Comparison of ENCODE assay signal across 8 mouse cellular contexts in genomic region chr4:156235360-156235770, GRCm38 (mm10). TPM values are rescaled to one million over a fixed set of nuclear protein-coding genes. Genes with fewer than 3 reads are reported as not detected.
A peak's percentile ranks its signal among the peaks of the same experiment; 100 is the strongest.
DNase-seq lines count a peak whose midpoint lies in the region; ATAC-seq lines count a peak whose summit lies in the region.

No protein-coding gene starts in this region.

- WGBS in neural tube, embryonic 11.5 days: under 1% methylated on average over 15 of the region's 15 CpGs
- WGBS in hindbrain, embryonic 14.5 days: 1% methylated on average over 15 of the region's 15 CpGs

- H3K4me1 ChIP-seq in neural tube, embryonic 11.5 days (ENCODE audit: control insufficient read depth, insufficient read depth, low read length): peaks cover 11% of the 10 kb centered on the region; the same call in 1 of the 2 replicates
- H3K4me1 ChIP-seq in hindbrain, embryonic 14.5 days (replicated peaks; ENCODE audit: control insufficient read depth, insufficient read depth, low read length): peaks cover 18% of the 10 kb centered on the region
- H3K4me1 ChIP-seq in megakaryocyte, embryonic 14.5 days: peaks cover 37% of the 10 kb centered on the region

- no peaks in the 10 kb centered on the region for H3K27me3 ChIP-seq in neural tube, embryonic 11.5 days (ENCODE audit: control insufficient read depth, insufficient read depth, low read length)
- no peaks in the 10 kb centered on the region for H3K27me3 ChIP-seq in hindbrain, embryonic 14.5 days (ENCODE audit: control insufficient read depth, insufficient read depth, low read length)
- H3K27me3 ChIP-seq in megakaryocyte, embryonic 14.5 days (replicated peaks): peaks cover 7% of the 10 kb centered on the region

- peaks cover 24% of the 10 kb centered on the region for H3K36me3 ChIP-seq in neural tube, embryonic 11.5 days (ENCODE audit: control insufficient read depth, insufficient read depth, low read length)
- H3K36me3 ChIP-seq in hindbrain, embryonic 14.5 days (replicated peaks; ENCODE audit: control insufficient read depth, insufficient read depth): peaks cover 59% of the 10 kb centered on the region
- H3K36me3 ChIP-seq in megakaryocyte, embryonic 14.5 days (replicated peaks; ENCODE audit: low read length): peaks cover 61% of the 10 kb centered on the region

- peak; percentile 39; the same call in 1 of the 2 replicates for ATAC-seq in neural tube, embryonic 11.5 days (ENCODE audit: insufficient read depth, low FRiP score, low TSS enrichment)
- ATAC-seq in common myeloid progenitor, adult 5-6 weeks (replicated peaks; ENCODE audit: low read depth, poor library complexity, severe bottlenecking): peak; percentile 19; the same call in 1 of the 2 replicates
- ATAC-seq in hindbrain, embryonic 14.5 days (ENCODE audit: low FRiP score): peak; percentile 19; the same call in 1 of the 2 replicates

- H3K9ac ChIP-seq in neural tube, embryonic 11.5 days (ENCODE audit: low read length): peak overlapping the region; percentile 67
- H3K9ac ChIP-seq in hindbrain, embryonic 14.5 days: peak overlapping the region; percentile 80

- H3K9me3 ChIP-seq in neural tube, embryonic 11.5 days (ENCODE audit: control insufficient read depth, low read length): no peaks in the 10 kb centered on the region
- no peaks in the 10 kb centered on the region for H3K9me3 ChIP-seq in hindbrain, embryonic 14.5 days (ENCODE audit: control insufficient read depth, low read length)
- H3K9me3 ChIP-seq in megakaryocyte, embryonic 14.5 days: no peaks in the 10 kb centered on the region

- H3K27ac ChIP-seq in neural tube, embryonic 11.5 days (ENCODE audit: low read depth, low read length): peak overlapping the region; percentile 44; the same call in 1 of the 2 replicates
- H3K27ac ChIP-seq in hindbrain, embryonic 14.5 days: peak overlapping the region; percentile 83

- no peak for DNase-seq in neural tube, embryonic 11.5 days (ENCODE audit: low spot score)
- DNase-seq in neural tube, embryonic 10.5 days (ENCODE audit: extremely low spot score, low spot score): no peak
- peak; percentile 68 for DNase-seq in hindbrain, embryonic 14.5 days (ENCODE audit: low spot score)
- no peak for DNase-seq in urinary bladder, postnatal 14 days (ENCODE audit: low spot score)
- no peak for DNase-seq in layer of hippocampus, adult 9-10 months (ENCODE audit: low spot score)
- no peak for DNase-seq in cerebellum, adult 11-12 months

- peak overlapping the region; percentile 79 for H3K4me3 ChIP-seq in neural tube, embryonic 11.5 days (ENCODE audit: low read depth, low read length)
- H3K4me3 ChIP-seq in hindbrain, embryonic 14.5 days (replicated peaks; ENCODE audit: low read length): peak overlapping the region; percentile 88
- H3K4me3 ChIP-seq in megakaryocyte, embryonic 14.5 days (replicated peaks): peak overlapping the region; percentile 95

- peak overlapping the region; percentile 52 for H3K4me2 ChIP-seq in neural tube, embryonic 11.5 days (ENCODE audit: low read depth)
- H3K4me2 ChIP-seq in hindbrain, embryonic 14.5 days (replicated peaks): peak overlapping the region; percentile 93

RNA-seq across cellular contexts. Expression of gene Noc2l, which starts 0.4 kb away (rescaled TPM):
- polyA plus RNA-seq in neural tube, embryonic 11.5 days (2014; fragmentation: Nextera tagmentation; extraction: Ambion mirVana): 75.3 and 77.4 TPM in 2 replicates
- 141 and 157 TPM in 2 replicates for total RNA-seq in common myeloid progenitor, adult 5-6 weeks (2017)
- 47.9 and 49.5 TPM in 2 replicates for polyA plus RNA-seq in hindbrain, embryonic 14.5 days (2014; fragmentation: Nextera tagmentation; extraction: Ambion mirVana)
- 9.1 and 29.6 TPM in 2 replicates for polyA plus RNA-seq in megakaryocyte, embryonic 14.5 days (2012; ENCODE audit: insufficient read depth, low replicate concordance)

RNA-seq across cellular contexts. Expression of gene Plekhn1, which starts 0.7 kb away (rescaled TPM):
- 20.4 and 21.6 TPM in 2 replicates for polyA plus RNA-seq in neural tube, embryonic 11.5 days (2014; fragmentation: Nextera tagmentation; extraction: Ambion mirVana)
- 12.9 and 16.8 TPM in 2 replicates for total RNA-seq in common myeloid progenitor, adult 5-6 weeks (2017)
- polyA plus RNA-seq in hindbrain, embryonic 14.5 days (2014; fragmentation: Nextera tagmentation; extraction: Ambion mirVana): 28.6 and 28.7 TPM in 2 replicates
- 16.1 and 21.9 TPM in 2 replicates for polyA plus RNA-seq in megakaryocyte, embryonic 14.5 days (2012; ENCODE audit: insufficient read depth, low replicate concordance)

RNA-seq across cellular contexts. Expression of gene Perm1, which starts 19.7 kb away (rescaled TPM):
- 0.57 and 0.85 TPM in 2 replicates for polyA plus RNA-seq in neural tube, embryonic 11.5 days (2014; fragmentation: Nextera tagmentation; extraction: Ambion mirVana)
- total RNA-seq in common myeloid progenitor, adult 5-6 weeks (2017): 0.09 TPM in 1 of 2 replicates, not detected in the other
- polyA plus RNA-seq in hindbrain, embryonic 14.5 days (2014; fragmentation: Nextera tagmentation; extraction: Ambion mirVana): 1.9 and 2.2 TPM in 2 replicates
- polyA plus RNA-seq in megakaryocyte, embryonic 14.5 days (2012; ENCODE audit: insufficient read depth, low replicate concordance): not detected in 2 replicates

RNA-seq across cellular contexts. Expression of gene Samd11, which starts 20.1 kb away (rescaled TPM):
- 1.4 and 2.6 TPM in 2 replicates for polyA plus RNA-seq in neural tube, embryonic 11.5 days (2014; fragmentation: Nextera tagmentation; extraction: Ambion mirVana)
- 0.10 and 0.82 TPM in 2 replicates for total RNA-seq in common myeloid progenitor, adult 5-6 weeks (2017)
- polyA plus RNA-seq in hindbrain, embryonic 14.5 days (2014; fragmentation: Nextera tagmentation; extraction: Ambion mirVana): 1.8 and 2.2 TPM in 2 replicates
- polyA plus RNA-seq in megakaryocyte, embryonic 14.5 days (2012; ENCODE audit: insufficient read depth, low replicate concordance): 2.5 TPM in 1 of 2 replicates, not detected in the other

RNA-seq across cellular contexts. Expression of gene AW011738, which starts 32.3 kb away (rescaled TPM):
- polyA plus RNA-seq in neural tube, embryonic 11.5 days (2014; fragmentation: Nextera tagmentation; extraction: Ambion mirVana): 1.5 and 1.8 TPM in 2 replicates
- total RNA-seq in common myeloid progenitor, adult 5-6 weeks (2017): 0.18 and 3.1 TPM in 2 replicates
- polyA plus RNA-seq in hindbrain, embryonic 14.5 days (2014; fragmentation: Nextera tagmentation; extraction: Ambion mirVana): 0.68 and 1.2 TPM in 2 replicates
- polyA plus RNA-seq in megakaryocyte, embryonic 14.5 days (2012; ENCODE audit: insufficient read depth, low replicate concordance): 0.89 and 3.4 TPM in 2 replicates
